ENCODE assay signal across 8 mouse cellular contexts in genomic region chr7:112826114-112826911, GRCm38 (mm10).
DNase-seq lines count a peak whose midpoint lies in the region; ATAC-seq lines count a peak whose summit lies in the region.

No protein-coding gene starts in this region.

- intact Hi-C loops in heart, postnatal 25 days (cut with DNase I) = no loop called here

- no peaks in the 10 kb centered on the region for H3K27me3 ChIP-seq in liver, embryonic 15.5 days
- no peaks in the 10 kb centered on the region for H3K27me3 ChIP-seq in neural tube, embryonic 15.5 days (replicated peaks)

- H3K9me3 ChIP-seq in liver, embryonic 15.5 days (replicated peaks) = no peaks in the 10 kb centered on the region
- no peaks in the 10 kb centered on the region for H3K9me3 ChIP-seq in neural tube, embryonic 15.5 days (replicated peaks)

- H3K27ac ChIP-seq in liver, embryonic 15.5 days (replicated peaks) = peak overlapping the region; percentile 64
- peak overlapping the region; percentile 83 for H3K27ac ChIP-seq in neural tube, embryonic 15.5 days (replicated peaks)

- no peak overlapping the region for H3K9ac ChIP-seq in liver, embryonic 15.5 days
- H3K9ac ChIP-seq in neural tube, embryonic 15.5 days (replicated peaks) = 0 out of 2 replicates have a peak overlapping the region, but pooled peaks have one; percentile 4

- H3K4me2 ChIP-seq in liver, embryonic 15.5 days = no peak overlapping the region
- H3K4me2 ChIP-seq in neural tube, embryonic 15.5 days = peak overlapping the region; percentile 32

- peak; percentile 89 for DNase-seq in embryo, embryonic 11 days
- DNase-seq in heart, postnatal 25 days (ENCODE audit: low spot score) = peak; percentile 46
- DNase-seq in kidney, postnatal 4 days = peak; percentile 67 to 77
- DNase-seq in yolk sac, embryonic 10.5 days (ENCODE audit: low spot score) = peak; percentile 79
- DNase-seq in adrenal gland, adult 2 months = no peak

- ATAC-seq in frontal cortex, adult (ENCODE audit: low TSS enrichment) = peak; percentile 82
- ATAC-seq in liver, embryonic 15.5 days (ENCODE audit: insufficient read depth) = peak; percentile 53
- ATAC-seq in neural tube, embryonic 15.5 days (ENCODE audit: low FRiP score) = peak; percentile 70

- no peaks in the 10 kb centered on the region for H3K36me3 ChIP-seq in liver, embryonic 15.5 days (replicated peaks)
- H3K36me3 ChIP-seq in neural tube, embryonic 15.5 days = no peaks in the 10 kb centered on the region

- no peak overlapping the region for H3K4me3 ChIP-seq in liver, embryonic 15.5 days (replicated peaks)
- H3K4me3 ChIP-seq in neural tube, embryonic 15.5 days (replicated peaks) = no peak overlapping the region

- 34% methylated on average over 17 of the region's 17 CpGs for WGBS in liver, embryonic 15.5 days (ENCODE audit: insufficient replicate concordance)
- WGBS in neural tube, embryonic 15.5 days = 10% methylated on average over 17 of the region's 17 CpGs

- peaks cover 11% of the 10 kb centered on the region; the same call in 1 of the 2 replicates for H3K4me1 ChIP-seq in liver, embryonic 15.5 days (replicated peaks)
- H3K4me1 ChIP-seq in neural tube, embryonic 15.5 days = peaks cover 64% of the 10 kb centered on the region
